Mouse (Mus musculus) MEL (cell line): ENCODE measurements around the gene Syna. TPM values are rescaled to one million over a fixed set of nuclear protein-coding genes. Genes with fewer than 3 reads are reported as not detected.
A peak's percentile ranks its signal among the peaks of the same experiment; 100 is the strongest.

ENCODE experiments used
- DNase-seq: peaks from one replicate; pipeline ENCODE4 v3.0.0; 2011; ENCODE audit warnings: low read depth, low spot score
- H3K27ac ChIP-seq: 2 replicates; pipeline ENCODE4 v1.5.1; 2012; ENCODE audit warnings: low read depth, mild to moderate bottlenecking, control low read depth, low read length, moderate library complexity; ENCODE audit not compliant: control insufficient read depth
- H3K27me3 ChIP-seq, 2 experiments: fragments of 150-350 bp in 1 of 2; sonication (generic) in 1 of 2; 2 replicates each; pipeline ENCODE4 v1.6.1; 2012; ENCODE audit warnings: low read length in 2 of 2, mild to moderate bottlenecking in 2 of 2, improper control_type of control experiment in 1 of 2, moderate library complexity in 1 of 2; ENCODE audit not compliant: insufficient read depth in 2 of 2, control insufficient read depth in 1 of 2
- H3K36me3 ChIP-seq, 2 experiments: 2 replicates each; pipeline ENCODE4 v1.6.1; 2012 to 2014; ENCODE audit warnings: low read length in 2 of 2, improper control_type of control experiment in 1 of 2, inconsistent platforms in 1 of 2, mild to moderate bottlenecking in 1 of 2; ENCODE audit not compliant: insufficient read depth in 2 of 2, control insufficient read depth in 1 of 2
- H3K4me1 ChIP-seq, 2 experiments: fragments of 150-350 bp in 1 of 2; sonication (generic) in 1 of 2; 2 replicates each; pipeline ENCODE4 v1.6.1; 2012; ENCODE audit warnings: low read length in 2 of 2, improper control_type of control experiment in 1 of 2, mild to moderate bottlenecking in 1 of 2; ENCODE audit not compliant: insufficient read depth in 2 of 2, control insufficient read depth in 1 of 2
- H3K4me3 ChIP-seq, 2 experiments: fragments of 150-350 bp in 1 of 2; sonication (generic) in 1 of 2; 2 replicates each; pipeline ENCODE4 v1.5.1; 2012; ENCODE audit warnings: low read depth in 2 of 2, low read length in 2 of 2, mild to moderate bottlenecking in 2 of 2, moderate library complexity in 2 of 2, control low read depth in 1 of 2, improper control_type of control experiment in 1 of 2; ENCODE audit not compliant: control insufficient read depth in 1 of 2, insufficient read depth in 1 of 2
- H3K79me2 ChIP-seq: 2 replicates; pipeline ENCODE4 v1.6.1; 2012; ENCODE audit warnings: mild to moderate bottlenecking, low read length, moderate library complexity; ENCODE audit not compliant: control insufficient read depth, poor library complexity, insufficient read depth
- H3K9ac ChIP-seq: 2 replicates; pipeline ENCODE4 v1.6.1; 2012; ENCODE audit warnings: low read depth, mild to moderate bottlenecking, control low read depth, low read length, moderate library complexity; ENCODE audit not compliant: control insufficient read depth, poor library complexity, severe bottlenecking
- H3K9me3 ChIP-seq: fragments of 150-350 bp; sonication (generic); replicated peaks from 2 replicates; pipeline ENCODE4 v1.6.1; 2012; ENCODE audit warnings: mild to moderate bottlenecking, low read length, improper control_type of control experiment, moderate library complexity; ENCODE audit not compliant: insufficient read depth
- BHLHE40 ChIP-seq: IDR thresholded peaks from 2 replicates; pipeline ENCODE4 v1.6.1; 2012; ENCODE audit warnings: low read depth, mild to moderate bottlenecking, inconsistent platforms, low read length, improper control_type of control experiment, borderline replicate concordance
- CHD1 ChIP-seq: IDR thresholded peaks from 2 replicates; pipeline ENCODE4 v1.6.1; 2012; ENCODE audit warnings: low read depth, mild to moderate bottlenecking, inconsistent platforms, low read length, improper control_type of control experiment
- CHD2 ChIP-seq: IDR thresholded peaks from 2 replicates; pipeline ENCODE4 v1.6.1; 2011; ENCODE audit warnings: low read length, improper control_type of control experiment
- CTCF ChIP-seq, 3 experiments: IDR thresholded peaks in 2 of 3; conservative IDR thresholded peaks in 1 of 3; 2 replicates each; pipeline ENCODE4 v1.5.1; 2011 to 2012; ENCODE audit warnings: low read length in 3 of 3, low read depth in 2 of 3, mild to moderate bottlenecking in 2 of 3, improper control_type of control experiment in 1 of 3, inconsistent platforms in 1 of 3, mixed read lengths in 1 of 3, moderate library complexity in 1 of 3; ENCODE audit not compliant: control insufficient read depth in 1 of 3, insufficient read depth in 1 of 3, poor library complexity in 1 of 3, severe bottlenecking in 1 of 3
- ELF1 ChIP-seq: IDR thresholded peaks from 2 replicates; pipeline ENCODE4 v1.6.1; 2014; ENCODE audit warnings: low read depth, mild to moderate bottlenecking, inconsistent platforms, low read length, improper control_type of control experiment, moderate library complexity
- ETS1 ChIP-seq: IDR thresholded peaks from 2 replicates; pipeline ENCODE4 v1.6.1; 2012; ENCODE audit warnings: low read depth, mild to moderate bottlenecking, inconsistent platforms, low read length, improper control_type of control experiment, moderate library complexity
- GATA1 ChIP-seq: IDR thresholded peaks from 2 replicates; pipeline ENCODE4 v1.6.1; 2011; ENCODE audit warnings: low read depth, low read length, improper control_type of control experiment
- HCFC1 ChIP-seq: IDR thresholded peaks from 2 replicates; pipeline ENCODE4 v1.6.1; 2012; ENCODE audit warnings: low read depth, mild to moderate bottlenecking, inconsistent platforms, low read length, improper control_type of control experiment, moderate library complexity
- MAFK ChIP-seq: IDR thresholded peaks from 2 replicates; pipeline ENCODE4 v1.6.1; 2011; ENCODE audit warnings: low read depth, mild to moderate bottlenecking, low read length, improper control_type of control experiment, borderline replicate concordance
- MAZ ChIP-seq: IDR thresholded peaks from 2 replicates; pipeline ENCODE4 v1.6.1; 2012; ENCODE audit warnings: low read depth, mild to moderate bottlenecking, inconsistent platforms, low read length, improper control_type of control experiment
- MXI1 ChIP-seq: IDR thresholded peaks from 2 replicates; pipeline ENCODE4 v1.6.1; 2011; ENCODE audit warnings: mild to moderate bottlenecking, low read depth, low read length, improper control_type of control experiment
- MYC ChIP-seq: IDR thresholded peaks from 2 replicates; pipeline ENCODE4 v1.6.1; 2011; ENCODE audit warnings: low read depth, mild to moderate bottlenecking, low read length, improper control_type of control experiment, moderate library complexity
- NELFE ChIP-seq: IDR thresholded peaks from 2 replicates; pipeline ENCODE4 v1.6.1; 2011; ENCODE audit warnings: low read depth, low read length, improper control_type of control experiment
- NRF1 ChIP-seq: IDR thresholded peaks from 2 replicates; pipeline ENCODE4 v1.6.1; 2014; ENCODE audit warnings: low read depth, mild to moderate bottlenecking, inconsistent platforms, low read length, improper control_type of control experiment, moderate library complexity; ENCODE audit not compliant: poor library complexity, insufficient read depth, severe bottlenecking
- POLR2A ChIP-seq, 2 experiments: IDR thresholded peaks; 2 replicates each; pipeline ENCODE4 v1.6.1; 2011 to 2012; ENCODE audit warnings: low read length in 2 of 2, mild to moderate bottlenecking in 2 of 2, control low read depth in 1 of 2, improper control_type of control experiment in 1 of 2, low read depth in 1 of 2, moderate library complexity in 1 of 2; ENCODE audit not compliant: control insufficient read depth in 1 of 2, insufficient read depth in 1 of 2, poor library complexity in 1 of 2
- POLR2AphosphoS5 ChIP-seq: IDR thresholded peaks from 2 replicates; pipeline ENCODE4 v1.6.1; 2012; ENCODE audit warnings: low read depth, borderline replicate concordance, mild to moderate bottlenecking, inconsistent platforms, low read length, moderate library complexity, mixed read lengths
- RAD21 ChIP-seq: IDR thresholded peaks from 2 replicates; pipeline ENCODE4 v1.6.1; 2011; ENCODE audit warnings: mild to moderate bottlenecking, low read depth, low read length, improper control_type of control experiment
- RCOR1 ChIP-seq: IDR thresholded peaks from 2 replicates; pipeline ENCODE4 v1.6.1; 2012; ENCODE audit warnings: low read depth, mild to moderate bottlenecking, inconsistent platforms, low read length, improper control_type of control experiment
- SMC3 ChIP-seq: IDR thresholded peaks from 2 replicates; pipeline ENCODE4 v1.6.1; 2011; ENCODE audit warnings: low read depth, low read length, improper control_type of control experiment
- TAL1 ChIP-seq: IDR thresholded peaks from 2 replicates; pipeline ENCODE4 v1.6.1; 2012; ENCODE audit warnings: mild to moderate bottlenecking, inconsistent platforms, low read length, moderate library complexity, mixed read lengths
- TBP ChIP-seq: IDR thresholded peaks from 2 replicates; pipeline ENCODE4 v1.8.0; 2011; ENCODE audit warnings: low read depth, low read length, improper control_type of control experiment
- UBTF ChIP-seq: IDR thresholded peaks from 2 replicates; pipeline ENCODE4 v1.6.1; 2012; ENCODE audit warnings: low read depth, mild to moderate bottlenecking, inconsistent platforms, low read length, improper control_type of control experiment, moderate library complexity, borderline replicate concordance; ENCODE audit not compliant: insufficient read depth
- ZC3H11A ChIP-seq: IDR thresholded peaks from 2 replicates; pipeline ENCODE4 v1.6.1; 2012; ENCODE audit warnings: low read depth, mild to moderate bottlenecking, inconsistent platforms, low read length, improper control_type of control experiment
- ZKSCAN1 ChIP-seq: IDR thresholded peaks from 2 replicates; pipeline ENCODE4 v1.6.1; 2012; ENCODE audit warnings: low read depth, mild to moderate bottlenecking, inconsistent platforms, low read length, improper control_type of control experiment, moderate library complexity
- ZNF384 ChIP-seq: IDR thresholded peaks from 2 replicates; pipeline ENCODE4 v1.6.1; 2012; ENCODE audit warnings: low read depth, mild to moderate bottlenecking, inconsistent platforms, low read length, improper control_type of control experiment
- polyA plus RNA-seq, 2 experiments: library from polyadenylated mRNA; stranded (reverse) in 1 of 2; unstranded in 1 of 2; fragments of >175 nt in 1 of 2; fragments of >200 nt in 1 of 2; gene quantifications; 2 replicates each; pipeline versions ENCODE4 v1.2.1 to v1.2.4; 2012; ENCODE audit warnings: low replicate concordance in 2 of 2, low read depth in 1 of 2; ENCODE audit not compliant: insufficient read length in 2 of 2, insufficient read depth in 1 of 2, missing spikeins in 1 of 2
- total RNA-seq: library from RNA; depleted of rRNA; stranded (reverse); fragments of 300-350 nt; gene quantifications from 2 replicates; pipeline ENCODE4 v1.2.3, GENCODE M21; 2012

The Syna gene
- total and polyA plus RNA-seq, 3 experiments, result 0.21 TPM; not detected in 2

DNA sequence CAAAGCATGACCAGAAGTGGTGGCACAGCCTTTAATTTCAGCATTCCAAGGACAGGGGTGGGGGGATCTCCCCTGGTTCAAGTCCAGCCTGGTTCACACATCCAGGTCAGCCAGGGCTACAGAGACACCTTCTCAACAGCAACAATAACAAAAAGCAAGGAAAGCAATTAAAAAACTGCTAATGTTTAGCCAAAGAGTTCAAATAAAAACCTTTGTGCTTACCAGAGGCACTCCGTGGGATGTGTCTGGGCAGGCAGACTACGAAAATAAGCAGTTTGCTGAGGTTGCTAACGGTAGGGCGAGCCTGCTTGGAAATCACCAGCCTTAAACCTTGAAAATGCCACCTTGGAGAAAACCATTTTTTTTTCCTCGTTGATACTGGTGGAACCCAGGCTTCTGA is 21.2 kb upstream of the Syna start, which contains the start of gene Rfc2:
Gene Rfc2, plus strand, starts transcription at position 221 of the 400 bp plus-strand sequence.
- no peaks in the 10 kb centered on the region for H3K9me3 ChIP-seq
- peak within 1 kb of the TSS; percentile 23; the same call in 1 of the 2 replicates for H3K9ac ChIP-seq
- peaks cover 19% of the 10 kb centered on the region for H3K79me2 ChIP-seq
- no peak within 1 kb of the TSS for H3K4me3 ChIP-seq
- H3K27me3 ChIP-seq, result no peaks in the 10 kb centered on the region
- no peak for DNase-seq
- H3K4me1 ChIP-seq, result peaks cover 2 to 28% of the 10 kb centered on the region in 2 experiments
- no peak for TF ChIP-seq ELF1
- TF ChIP-seq MAFK, result no peak
- TF ChIP-seq CHD1, result no peak
- TF ChIP-seq UBTF, result no peak
- no peak for TF ChIP-seq SMC3
- no peak for TF ChIP-seq ZKSCAN1
- TF ChIP-seq ZNF384, result no peak
- TF ChIP-seq MYC, result no peak
- TF ChIP-seq GATA1, result no peak
- TF ChIP-seq RAD21, result no peak
- TF ChIP-seq MAZ, result no peak
- no peak for TF ChIP-seq NELFE
- no peak for TF ChIP-seq ETS1
- no peak for TF ChIP-seq TAL1
- no peak for TF ChIP-seq HCFC1
- TF ChIP-seq POLR2AphosphoS5, result no peak
- no peak for TF ChIP-seq CHD2
- H3K27ac ChIP-seq, result no peak within 1 kb of the TSS
- H3K36me3 ChIP-seq, result peaks cover 0 to 21% of the 10 kb centered on the region in 2 experiments; a peak in 2 of 4 replicates

- H3K9me3 ChIP-seq, result no peaks in the 10 kb centered on the region
- H3K79me2 ChIP-seq, result peaks cover 7% of the 10 kb centered on the region
- H3K27me3 ChIP-seq, result no peaks in the 10 kb centered on the region
- no peak overlapping the region for H3K27ac ChIP-seq
- no peak overlapping the region for H3K9ac ChIP-seq
- no peak for TF ChIP-seq TAL1
- TF ChIP-seq TBP, result no peak
- TF ChIP-seq CTCF (IDR thresholded peaks at IDR 0.05 in 2 of 3, conservative IDR thresholded peaks at IDR 0.05 in 1 of 3; ENCODE audit: control insufficient read depth in 1 of 3, insufficient read depth in 1 of 3, low read depth in 2 of 3, low read length in 3 of 3, poor library complexity in 1 of 3, severe bottlenecking in 1 of 3), result no peak
- no peak for TF ChIP-seq POLR2A (IDR thresholded peaks at IDR 0.05; ENCODE audit: control insufficient read depth in 1 of 2, insufficient read depth in 1 of 2, low read depth in 1 of 2, low read length in 2 of 2, poor library complexity in 1 of 2)
- no peak for TF ChIP-seq MXI1
- no peak for TF ChIP-seq BHLHE40
- no peak for TF ChIP-seq NRF1
- TF ChIP-seq RCOR1, result no peak
- no peak for TF ChIP-seq HCFC1
- TF ChIP-seq ZC3H11A, result no peak
- H3K4me1 ChIP-seq, result peaks cover 4 to 15% of the 10 kb centered on the region in 2 experiments
- no peak for DNase-seq
- H3K4me3 ChIP-seq, result no peak overlapping the region
- H3K36me3 ChIP-seq, result peaks cover 0 to 7% of the 10 kb centered on the region in 2 experiments; a peak in 2 of 4 replicates
Observed at GRCm38 (mm10) chr5:134579135-134579534, 19.2 kb upstream of the Syna start.
